In the genomic region with DNA sequence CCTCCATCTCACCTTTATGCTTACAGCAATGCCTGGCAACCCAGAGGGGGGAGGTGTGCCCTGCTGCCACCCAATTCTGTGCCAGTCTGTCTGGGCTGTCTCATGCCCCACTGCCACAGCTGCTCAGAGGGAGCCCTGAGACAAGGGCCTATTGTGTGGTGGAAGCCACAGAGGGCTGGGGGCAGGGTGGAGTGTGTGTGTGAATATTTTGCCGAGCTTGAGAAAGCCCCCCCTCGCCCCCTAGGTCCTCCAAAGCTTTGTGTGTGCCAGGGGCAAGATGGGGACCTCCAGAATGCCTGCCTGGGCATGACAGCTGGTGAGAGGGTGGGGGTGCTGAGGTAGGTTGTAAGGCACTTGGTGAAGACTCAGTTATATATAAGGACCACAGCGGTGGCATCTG, we compare ENCODE assay signal across 13 mouse cellular contexts. TPM values are rescaled to one million over a fixed set of nuclear protein-coding genes. Genes with fewer than 3 reads are reported as not detected.
DNase-seq lines count a peak whose midpoint lies in the region; ATAC-seq and TF ChIP-seq lines count a peak whose summit lies in the region.
"Had no signal": no experiment of that assay in that cellular context is flagged by ENCODE, and none has a peak within 500 bp of the region (broad histone marks: within the 10 kb centered on the region; RNA-seq: fewer than 3 reads in every experiment).

No protein-coding gene starts in this region.

- H3K9me3 ChIP-seq in forebrain, embryonic 14.5 days (replicated peaks; ENCODE audit: control insufficient read depth, low read length), result no peaks in the 10 kb centered on the region
- no peaks in the 10 kb centered on the region for H3K9me3 ChIP-seq in liver, embryonic 15.5 days (replicated peaks)
- H3K9me3 ChIP-seq in kidney, embryonic 14.5 days (ENCODE audit: control insufficient read depth, low read length), result no peaks in the 10 kb centered on the region
- H3K9me3 ChIP-seq: G1E had no signal

- no peak overlapping the region for H3K4me3 ChIP-seq in layer of hippocampus, adult 2 months
- H3K4me3 ChIP-seq in forebrain, embryonic 14.5 days (ENCODE audit: low read depth, low read length), result no peak overlapping the region
- H3K4me3 ChIP-seq in liver, embryonic 15.5 days (replicated peaks), result no peak overlapping the region
- no peak overlapping the region for H3K4me3 ChIP-seq in kidney, embryonic 14.5 days (ENCODE audit: low read length)

- TF ChIP-seq POLR2A in brain, embryonic 14.5 days (IDR thresholded peaks at IDR 0.05; ENCODE audit: borderline replicate concordance, extremely low read depth, insufficient read depth, insufficient read length, poor library complexity, severe bottlenecking), result no peak

- H3K36me3 ChIP-seq in forebrain, embryonic 14.5 days (ENCODE audit: control insufficient read depth, insufficient read depth, low read length), result peaks cover 47% of the 10 kb centered on the region
- peaks cover 17% of the 10 kb centered on the region for H3K36me3 ChIP-seq in liver, embryonic 15.5 days (replicated peaks)
- no peaks in the 10 kb centered on the region; the same call in 1 of the 2 replicates for H3K36me3 ChIP-seq in kidney, embryonic 14.5 days (ENCODE audit: control insufficient read depth, insufficient read depth, low read length)

- peak; percentile 52 to 55 for DNase-seq in layer of hippocampus, adult 2 months (ENCODE audit: low spot score in 2 of 2)
- DNase-seq in layer of hippocampus, postnatal 14 days (ENCODE audit: low spot score in 2 of 2), result no peak
- DNase-seq in brain, embryonic 14.5 days (ENCODE audit: low read depth), result peak; percentile 96
- peak; percentile 90 for DNase-seq in forebrain, embryonic 14.5 days (ENCODE audit: low spot score)
- no peak for DNase-seq in yolk sac, embryonic 10.5 days (ENCODE audit: low spot score)
- DNase-seq in thymus, adult 18-20 months, result no peak
- DNase-seq: adrenal gland, postnatal 10 days; lung, postnatal 36 days; thymus, postnatal 14 days had no signal

- peaks cover 82% of the 10 kb centered on the region for H3K4me1 ChIP-seq in forebrain, embryonic 14.5 days (ENCODE audit: control insufficient read depth, insufficient read depth, low read length)
- peaks cover 100% of the 10 kb centered on the region for H3K4me1 ChIP-seq in liver, embryonic 15.5 days (replicated peaks)
- peaks cover 52% of the 10 kb centered on the region for H3K4me1 ChIP-seq in kidney, embryonic 14.5 days (ENCODE audit: control insufficient read depth, insufficient read depth, low read length)

- no peak for TF ChIP-seq CTCF in layer of hippocampus, adult 2 months (conservative IDR thresholded peaks at IDR 0.05)
- no peak for TF ChIP-seq CTCF in brain, embryonic 14.5 days (IDR thresholded peaks at IDR 0.05; ENCODE audit: borderline replicate concordance, extremely low read depth, insufficient read depth, insufficient read length)

- H3K4me2 ChIP-seq in forebrain, embryonic 14.5 days (ENCODE audit: low read length), result peak overlapping the region; percentile 2; the same call in 1 of the 2 replicates
- H3K4me2 ChIP-seq in liver, embryonic 15.5 days, result 0 out of 2 replicates have a peak overlapping the region, but pooled peaks have one; percentile 6
- no peak overlapping the region for H3K4me2 ChIP-seq in kidney, embryonic 14.5 days (replicated peaks; ENCODE audit: low read depth, low read length)

- ATAC-seq in forebrain, embryonic 14.5 days, result peak; percentile 89
- ATAC-seq in liver, embryonic 15.5 days (ENCODE audit: insufficient read depth), result no peak
- no peak for ATAC-seq in kidney, embryonic 14.5 days (ENCODE audit: low FRiP score, low TSS enrichment)

- no peak overlapping the region for H3K9ac ChIP-seq in forebrain, embryonic 14.5 days (ENCODE audit: low read length)
- H3K9ac ChIP-seq in liver, embryonic 15.5 days, result peak overlapping the region; percentile 15; the same call in 1 of the 2 replicates
- H3K9ac ChIP-seq in kidney, embryonic 14.5 days (ENCODE audit: low read depth, low read length), result no peak overlapping the region

- WGBS in forebrain, embryonic 14.5 days, result 23% methylated on average over 3 of the region's 3 CpGs
- WGBS in liver, embryonic 15.5 days (ENCODE audit: insufficient replicate concordance), result 74% methylated on average over 3 of the region's 3 CpGs
- WGBS in kidney, embryonic 14.5 days, result 73% methylated on average over 3 of the region's 3 CpGs

- no peaks in the 10 kb centered on the region for H3K27me3 ChIP-seq in forebrain, embryonic 14.5 days (replicated peaks; ENCODE audit: control insufficient read depth, insufficient read depth, low read length)
- H3K27me3 ChIP-seq in liver, embryonic 15.5 days, result no peaks in the 10 kb centered on the region; the same call in 1 of the 2 replicates
- H3K27me3 ChIP-seq in kidney, embryonic 14.5 days (ENCODE audit: control insufficient read depth, insufficient read depth, low read length), result peaks cover 5% of the 10 kb centered on the region

- peak overlapping the region; percentile 93 for H3K27ac ChIP-seq in layer of hippocampus, adult 2 months
- peak overlapping the region; percentile 92 for H3K27ac ChIP-seq in forebrain, embryonic 14.5 days (ENCODE audit: low read depth, low read length)
- peak overlapping the region; percentile 98 for H3K27ac ChIP-seq in liver, embryonic 15.5 days (replicated peaks)
- no peak overlapping the region for H3K27ac ChIP-seq in kidney, embryonic 14.5 days (ENCODE audit: low read depth, low read length)
- H3K27ac ChIP-seq: kidney, postnatal 0 days had no signal

RNA-seq across cellular contexts. Expression of gene G430095P16Rik, which starts 5.7 kb away (rescaled TPM):
- under 1 TPM in 1 of 2 experiments, not detected in 1; 0.54 TPM for total RNA-seq in layer of hippocampus, adult 2 months (2021)
- not detected for total RNA-seq in layer of hippocampus, postnatal 14 days (2021)
- 0.92 and 1.5 TPM in 2 replicates for polyA plus RNA-seq in brain, embryonic 14.5 days (2012; rRNA removed)
- polyA plus RNA-seq in forebrain, embryonic 14.5 days (2014; fragmentation: Nextera tagmentation; extraction: Ambion mirVana), result 1.5 and 1.7 TPM in 2 replicates
- polyA plus RNA-seq in liver, embryonic 15.5 days (2015; fragmentation: Nextera tagmentation; extraction: Ambion mirVana), result 8.1 and 8.7 TPM in 2 replicates
- polyA plus RNA-seq in kidney, embryonic 14.5 days (2014; fragmentation: Nextera tagmentation; extraction: Ambion mirVana), result 1.7 and 2.8 TPM in 2 replicates

RNA-seq across cellular contexts. Expression of gene Lyl1, which starts 27.2 kb away (rescaled TPM):
- 1 to 10 TPM; 2.3 to 2.6 TPM for total RNA-seq in layer of hippocampus, adult 2 months (2021)
- total RNA-seq in layer of hippocampus, postnatal 14 days (2021), result 1 to 10 TPM; 3.4 to 4.2 TPM
- polyA plus RNA-seq in brain, embryonic 14.5 days (2012; rRNA removed), result 3.4 and 4.7 TPM in 2 replicates
- 2.9 and 3.8 TPM in 2 replicates for polyA plus RNA-seq in forebrain, embryonic 14.5 days (2014; fragmentation: Nextera tagmentation; extraction: Ambion mirVana)
- 55.3 and 58.3 TPM in 2 replicates for polyA plus RNA-seq in liver, embryonic 15.5 days (2015; fragmentation: Nextera tagmentation; extraction: Ambion mirVana)
- polyA plus RNA-seq in kidney, embryonic 14.5 days (2014; fragmentation: Nextera tagmentation; extraction: Ambion mirVana), result 6.3 and 8.9 TPM in 2 replicates

RNA-seq across cellular contexts. Expression of gene Nacc1, which starts 40.8 kb away (rescaled TPM):
- 10 to 100 TPM; 91.8 to 93.9 TPM for total RNA-seq in layer of hippocampus, adult 2 months (2021)
- total RNA-seq in layer of hippocampus, postnatal 14 days (2021), result 10 to 100 TPM; 84.0 to 85.6 TPM
- polyA plus RNA-seq in brain, embryonic 14.5 days (2012; rRNA removed), result 81.8 and 87.0 TPM in 2 replicates
- polyA plus RNA-seq in forebrain, embryonic 14.5 days (2014; fragmentation: Nextera tagmentation; extraction: Ambion mirVana), result 17.0 and 17.6 TPM in 2 replicates
- 6.2 and 7.2 TPM in 2 replicates for polyA plus RNA-seq in liver, embryonic 15.5 days (2015; fragmentation: Nextera tagmentation; extraction: Ambion mirVana)
- polyA plus RNA-seq in kidney, embryonic 14.5 days (2014; fragmentation: Nextera tagmentation; extraction: Ambion mirVana), result 28.1 and 33.1 TPM in 2 replicates

RNA-seq across cellular contexts. Expression of gene Trmt1, which starts 42.4 kb away (rescaled TPM):
- 100 to 1,000 TPM; 109 to 113 TPM for total RNA-seq in layer of hippocampus, adult 2 months (2021)
- 10 to 100 TPM; 82.9 to 97.3 TPM for total RNA-seq in layer of hippocampus, postnatal 14 days (2021)
- 113 and 120 TPM in 2 replicates for polyA plus RNA-seq in brain, embryonic 14.5 days (2012; rRNA removed)
- 47.8 and 52.3 TPM in 2 replicates for polyA plus RNA-seq in forebrain, embryonic 14.5 days (2014; fragmentation: Nextera tagmentation; extraction: Ambion mirVana)
- 27.9 and 36.1 TPM in 2 replicates for polyA plus RNA-seq in liver, embryonic 15.5 days (2015; fragmentation: Nextera tagmentation; extraction: Ambion mirVana)
- polyA plus RNA-seq in kidney, embryonic 14.5 days (2014; fragmentation: Nextera tagmentation; extraction: Ambion mirVana), result 65.4 and 82.3 TPM in 2 replicates

Comparison
In these comparisons a context has a peak if more than half of its experiments do, and no peak if none do; other contexts are left out.
1. DNase-seq: peak in layer of hippocampus, adult 2 months (2 of 2), brain, embryonic 14.5 days (single experiment) and forebrain, embryonic 14.5 days (single experiment); none in layer of hippocampus, postnatal 14 days (0 of 2), yolk sac, embryonic 10.5 days (single experiment) and thymus, adult 18-20 months (0 of 2).